Mouse (Mus musculus): ENCODE data around the gene Tmem97. TPM values are rescaled to one million over a fixed set of nuclear protein-coding genes. Genes with fewer than 3 reads are reported as not detected.

Gene Tmem97
- polyA plus RNA-seq, 1 experiment from 2014 or later, result 51.7 TPM

- no peak for ATAC-seq (ENCODE audit: insufficient number of reproducible peaks, insufficient read depth, low FRiP score, low read depth)
- no peak overlapping the region for H3K27ac ChIP-seq (replicated peaks in 1 of 2; ENCODE audit: control insufficient read depth in 1 of 2, insufficient read depth in 1 of 2, low read depth in 2 of 2, low read length in 2 of 2)
- H3K4me1 ChIP-seq (ENCODE audit: control insufficient read depth in 2 of 2, insufficient read depth in 2 of 2, low read length in 2 of 2), result no peaks in the 10 kb centered on the region; a peak in 3 of 4 replicates
- no peaks in the 10 kb centered on the region for H3K27me3 ChIP-seq (ENCODE audit: control insufficient read depth, insufficient read depth, low read length)
- no peak overlapping the region for H3K4me2 ChIP-seq (ENCODE audit: low read length)
- WGBS, result 76% methylated on average over 10 of the region's 10 CpGs
- H3K9me3 ChIP-seq (ENCODE audit: control insufficient read depth, low read length), result no peaks in the 10 kb centered on the region
- peaks cover 55% of the 10 kb centered on the region for H3K36me3 ChIP-seq (ENCODE audit: control insufficient read depth, insufficient read depth, low read length)
- no peak overlapping the region for H3K4me3 ChIP-seq (ENCODE audit: control insufficient read depth in 1 of 2, insufficient read depth in 1 of 2, low read depth in 1 of 2, low read length in 2 of 2)
- H3K9ac ChIP-seq (ENCODE audit: low read length), result no peak overlapping the region
These were observed 18.2 kb upstream of the Tmem97 start for GRCm38 (mm10) chr11:78568827-78569226.

- 87% methylated on average over 6 of the region's 6 CpGs for WGBS
- no peak for ATAC-seq (ENCODE audit: insufficient number of reproducible peaks, insufficient read depth, low FRiP score, low read depth)
These were observed 17.0 kb upstream of the Tmem97 start for GRCm38 (mm10) chr11:78567614-78568013.

GRCm38 (mm10) chr11:78566775-78567174 lies 16.2 kb upstream of the Tmem97 start:
- Histone ChIP-seq H3K4me1 (ENCODE audit: control insufficient read depth in 2 of 2, insufficient read depth in 2 of 2, low read length in 2 of 2) (no peaks in the 10 kb centered on the region; a peak in 3 of 4 replicates), H3K27me3 (ENCODE audit: control insufficient read depth, insufficient read depth, low read length) (no peaks in the 10 kb centered on the region), H3K27ac (replicated peaks in 1 of 2; ENCODE audit: control insufficient read depth in 1 of 2, insufficient read depth in 1 of 2, low read depth in 2 of 2, low read length in 2 of 2) (peak overlapping the region; percentile 36 to 62), H3K4me3 (ENCODE audit: control insufficient read depth in 1 of 2, insufficient read depth in 1 of 2, low read depth in 1 of 2, low read length in 2 of 2) (no peak overlapping the region), H3K4me2 (ENCODE audit: low read length) (no peak overlapping the region), H3K36me3 (ENCODE audit: control insufficient read depth, insufficient read depth, low read length) (peaks cover 38% of the 10 kb centered on the region), H3K9ac (ENCODE audit: low read length) (no peak overlapping the region), H3K9me3 (ENCODE audit: control insufficient read depth, low read length) (no peaks in the 10 kb centered on the region)
- peak; percentile 31; the same call in 1 of the 2 replicates for ATAC-seq (ENCODE audit: insufficient number of reproducible peaks, insufficient read depth, low FRiP score, low read depth)
- WGBS, result 24% methylated on average over 6 of the region's 6 CpGs

More at GRCm38 (mm10) chr11:78567614-78568013, 17.0 kb upstream of the Tmem97 start:
- Histone ChIP-seq H3K27me3 (ENCODE audit: control insufficient read depth, insufficient read depth, low read length) (no peaks in the 10 kb centered on the region), H3K36me3 (ENCODE audit: control insufficient read depth, insufficient read depth, low read length) (peaks cover 47% of the 10 kb centered on the region), H3K9me3 (ENCODE audit: control insufficient read depth, low read length) (no peaks in the 10 kb centered on the region), H3K4me3 (ENCODE audit: control insufficient read depth in 1 of 2, insufficient read depth in 1 of 2, low read depth in 1 of 2, low read length in 2 of 2) (no peak overlapping the region), H3K27ac (replicated peaks in 1 of 2; ENCODE audit: control insufficient read depth in 1 of 2, insufficient read depth in 1 of 2, low read depth in 2 of 2, low read length in 2 of 2) (no peak overlapping the region), H3K4me1 (ENCODE audit: control insufficient read depth in 2 of 2, insufficient read depth in 2 of 2, low read length in 2 of 2) (no peaks in the 10 kb centered on the region; a peak in 3 of 4 replicates), H3K9ac (ENCODE audit: low read length) (no peak overlapping the region), H3K4me2 (ENCODE audit: low read length) (no peak overlapping the region)

- no peaks in the 10 kb centered on the region for H3K9me3 ChIP-seq (ENCODE audit: control insufficient read depth, low read length)
- no peak for ATAC-seq (ENCODE audit: insufficient number of reproducible peaks, insufficient read depth, low FRiP score, low read depth)
- WGBS, result 12% methylated on average over 4 of the region's 4 CpGs
These were observed 9.9 kb upstream of the Tmem97 start for GRCm38 (mm10) chr11:78560447-78560846.

GRCm38 (mm10) chr11:78557241-78557640 lies 6.7 kb upstream of the Tmem97 start:
- no peak for ATAC-seq (ENCODE audit: insufficient number of reproducible peaks, insufficient read depth, low FRiP score, low read depth)
- no peak overlapping the region for H3K4me3 ChIP-seq (ENCODE audit: control insufficient read depth in 1 of 2, insufficient read depth in 1 of 2, low read depth in 1 of 2, low read length in 2 of 2)
- H3K27me3 ChIP-seq (ENCODE audit: control insufficient read depth, insufficient read depth, low read length), result no peaks in the 10 kb centered on the region
- H3K36me3 ChIP-seq (ENCODE audit: control insufficient read depth, insufficient read depth, low read length), result no peaks in the 10 kb centered on the region
- H3K9ac ChIP-seq (ENCODE audit: low read length), result no peak overlapping the region
- H3K4me1 ChIP-seq (ENCODE audit: control insufficient read depth in 2 of 2, insufficient read depth in 2 of 2, low read length in 2 of 2), result peaks cover 6 to 12% of the 10 kb centered on the region in 2 experiments; a peak in 3 of 4 replicates
- H3K27ac ChIP-seq (replicated peaks in 1 of 2; ENCODE audit: control insufficient read depth in 1 of 2, insufficient read depth in 1 of 2, low read depth in 2 of 2, low read length in 2 of 2), result no peak overlapping the region
- 56% methylated on average over 8 of the region's 8 CpGs for WGBS
- H3K9me3 ChIP-seq (ENCODE audit: control insufficient read depth, low read length), result peaks cover 5% of the 10 kb centered on the region; the same call in 1 of the 2 replicates
- no peak overlapping the region for H3K4me2 ChIP-seq (ENCODE audit: low read length)

More at GRCm38 (mm10) chr11:78560447-78560846, 9.9 kb upstream of the Tmem97 start:
- peaks cover 2% of the 10 kb centered on the region for H3K36me3 ChIP-seq (ENCODE audit: control insufficient read depth, insufficient read depth, low read length)
- H3K4me3 ChIP-seq (ENCODE audit: control insufficient read depth in 1 of 2, insufficient read depth in 1 of 2, low read depth in 1 of 2, low read length in 2 of 2), result no peak overlapping the region
- peaks cover 4 to 9% of the 10 kb centered on the region in 2 experiments; a peak in 3 of 4 replicates for H3K4me1 ChIP-seq (ENCODE audit: control insufficient read depth in 2 of 2, insufficient read depth in 2 of 2, low read length in 2 of 2)
- no peaks in the 10 kb centered on the region for H3K27me3 ChIP-seq (ENCODE audit: control insufficient read depth, insufficient read depth, low read length)
- H3K9ac ChIP-seq (ENCODE audit: low read length), result no peak overlapping the region
- H3K27ac ChIP-seq (replicated peaks in 1 of 2; ENCODE audit: control insufficient read depth in 1 of 2, insufficient read depth in 1 of 2, low read depth in 2 of 2, low read length in 2 of 2), result no peak overlapping the region
- no peak overlapping the region for H3K4me2 ChIP-seq (ENCODE audit: low read length)

GRCm38 (mm10) chr11:78556070-78556469 lies 5.5 kb upstream of the Tmem97 start:
- Histone ChIP-seq H3K36me3 (ENCODE audit: control insufficient read depth, insufficient read depth, low read length) (no peaks in the 10 kb centered on the region), H3K27ac (replicated peaks in 1 of 2; ENCODE audit: control insufficient read depth in 1 of 2, insufficient read depth in 1 of 2, low read depth in 2 of 2, low read length in 2 of 2) (peak overlapping the region; percentile 71 to 84), H3K9ac (ENCODE audit: low read length) (no peak overlapping the region), H3K27me3 (ENCODE audit: control insufficient read depth, insufficient read depth, low read length) (no peaks in the 10 kb centered on the region), H3K4me3 (ENCODE audit: control insufficient read depth in 1 of 2, insufficient read depth in 1 of 2, low read depth in 1 of 2, low read length in 2 of 2) (no peak overlapping the region), H3K4me2 (ENCODE audit: low read length) (no peak overlapping the region), H3K9me3 (ENCODE audit: control insufficient read depth, low read length) (peaks cover 5% of the 10 kb centered on the region; the same call in 1 of the 2 replicates), H3K4me1 (ENCODE audit: control insufficient read depth in 2 of 2, insufficient read depth in 2 of 2, low read length in 2 of 2) (peaks cover 7 to 13% of the 10 kb centered on the region in 2 experiments; a peak in 3 of 4 replicates)
- 78% methylated on average over 4 of the region's 4 CpGs for WGBS
- no peak for ATAC-seq (ENCODE audit: insufficient number of reproducible peaks, insufficient read depth, low FRiP score, low read depth)

- H3K4me2 ChIP-seq (ENCODE audit: low read length), result no peak overlapping the region
- H3K36me3 ChIP-seq (ENCODE audit: control insufficient read depth, insufficient read depth, low read length), result no peaks in the 10 kb centered on the region
- WGBS, result 39% methylated on average over 3 of the region's 3 CpGs
- peaks cover 8 to 15% of the 10 kb centered on the region in 2 experiments; a peak in 3 of 4 replicates for H3K4me1 ChIP-seq (ENCODE audit: control insufficient read depth in 2 of 2, insufficient read depth in 2 of 2, low read length in 2 of 2)
- no peak overlapping the region for H3K4me3 ChIP-seq (ENCODE audit: control insufficient read depth in 1 of 2, insufficient read depth in 1 of 2, low read depth in 1 of 2, low read length in 2 of 2)
- no peaks in the 10 kb centered on the region for H3K27me3 ChIP-seq (ENCODE audit: control insufficient read depth, insufficient read depth, low read length)
- H3K9ac ChIP-seq (ENCODE audit: low read length), result no peak overlapping the region
- ATAC-seq (ENCODE audit: insufficient number of reproducible peaks, insufficient read depth, low FRiP score, low read depth), result no peak
- H3K9me3 ChIP-seq (ENCODE audit: control insufficient read depth, low read length), result peaks cover 5% of the 10 kb centered on the region; the same call in 1 of the 2 replicates
- H3K27ac ChIP-seq (replicated peaks in 1 of 2; ENCODE audit: control insufficient read depth in 1 of 2, insufficient read depth in 1 of 2, low read depth in 2 of 2, low read length in 2 of 2), result peak overlapping the region; percentile 71 to 84
These were observed 5.0 kb upstream of the Tmem97 start for GRCm38 (mm10) chr11:78555623-78556022.

- WGBS, result 32% methylated on average over 6 of the region's 6 CpGs
- peaks cover 10 to 23% of the 10 kb centered on the region in 2 experiments for H3K4me1 ChIP-seq (ENCODE audit: control insufficient read depth in 2 of 2, insufficient read depth in 2 of 2, low read length in 2 of 2)
- H3K4me2 ChIP-seq (ENCODE audit: low read length), result peak overlapping the region; percentile 88
These were observed 452 bp upstream of the Tmem97 start for GRCm38 (mm10) chr11:78551059-78551398.

More at GRCm38 (mm10) chr11:78551059-78551398, 452 bp upstream of the Tmem97 start:
- Histone ChIP-seq H3K9ac (ENCODE audit: low read length) (peak overlapping the region; percentile 80), H3K9me3 (ENCODE audit: control insufficient read depth, low read length) (peaks cover 5% of the 10 kb centered on the region; the same call in 1 of the 2 replicates), H3K27ac (replicated peaks in 1 of 2; ENCODE audit: control insufficient read depth in 1 of 2, insufficient read depth in 1 of 2, low read depth in 2 of 2, low read length in 2 of 2) (peak overlapping the region; percentile 61 to 65), H3K4me3 (ENCODE audit: control insufficient read depth in 1 of 2, insufficient read depth in 1 of 2, low read depth in 1 of 2, low read length in 2 of 2) (peak overlapping the region; percentile 48 to 67), H3K36me3 (ENCODE audit: control insufficient read depth, insufficient read depth, low read length) (no peaks in the 10 kb centered on the region), H3K27me3 (ENCODE audit: control insufficient read depth, insufficient read depth, low read length) (no peaks in the 10 kb centered on the region)
- 0 out of 2 replicates have a peak, but pooled peaks have one; percentile 5 for ATAC-seq (ENCODE audit: insufficient number of reproducible peaks, insufficient read depth, low FRiP score, low read depth)

Data from heart, embryonic 14.5 days (tissue).